Mouse (Mus musculus): ENCODE data around the gene Tjp1.

Tjp1 gene

DNA sequence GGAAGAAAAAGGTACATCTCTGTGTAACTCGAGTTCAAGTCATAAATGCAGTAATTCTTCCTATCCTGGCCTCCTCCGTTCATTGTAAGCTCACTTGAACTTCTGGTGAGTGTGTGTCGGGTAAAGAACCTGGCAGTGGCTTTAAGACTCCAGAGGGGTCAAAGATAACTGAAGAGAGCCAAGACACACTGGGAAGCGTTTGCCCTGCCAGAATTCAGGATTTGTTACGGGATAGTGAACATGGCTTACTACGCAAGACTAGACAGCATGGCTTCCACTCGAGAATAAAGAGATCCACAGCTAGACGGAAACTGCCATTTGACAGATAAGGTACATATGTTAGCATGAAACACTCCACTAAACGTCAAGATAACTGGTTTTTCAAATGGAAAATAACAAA is 37.8 kb downstream of the Tjp1 start:
- DNase-seq (ENCODE audit: extremely low read depth, insufficient read length, low spot score): no peak

DNA sequence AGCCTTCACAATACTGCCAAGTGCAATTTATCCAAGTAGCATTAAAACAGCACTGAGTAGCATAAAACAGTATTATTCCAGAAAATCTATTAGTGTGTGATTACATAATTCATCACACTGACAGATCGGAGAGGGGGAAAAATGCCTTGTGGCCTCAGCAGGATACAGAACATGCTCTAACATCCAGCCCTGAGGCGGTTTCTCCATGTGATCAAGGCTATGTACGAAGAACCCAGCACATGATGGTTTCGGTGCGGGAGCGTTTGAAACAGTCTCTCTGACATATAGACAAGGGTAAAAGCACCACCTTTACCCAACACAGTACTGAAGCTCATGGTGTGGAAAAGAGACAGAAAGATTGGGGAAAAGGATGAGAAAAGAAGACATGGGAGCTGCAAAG is 38.4 kb downstream of the Tjp1 start:
- no peak for DNase-seq (ENCODE audit: extremely low read depth, insufficient read length, low spot score)

DNA sequence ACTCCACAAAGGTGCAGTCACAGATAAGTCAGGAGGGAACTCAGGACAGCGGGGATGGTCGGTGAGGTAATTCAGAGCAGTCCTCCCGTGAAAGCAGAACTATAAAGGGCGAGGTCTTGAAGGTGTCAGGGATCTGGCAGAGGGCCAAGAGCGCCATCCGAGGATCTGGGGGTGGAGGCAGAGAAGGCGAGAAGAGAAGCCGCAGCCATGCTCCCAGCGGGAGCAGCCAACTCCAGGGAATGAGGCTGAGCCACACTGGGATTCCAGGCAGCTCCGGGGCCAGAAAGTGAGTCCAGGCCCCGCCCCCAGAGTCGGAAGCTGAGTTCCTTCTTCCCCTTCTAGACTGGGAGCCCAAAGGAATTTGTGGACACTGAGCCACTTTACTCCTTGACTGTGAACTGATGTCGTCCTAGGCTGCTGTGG is 41.3 kb downstream of the Tjp1 start:
- DNase-seq (ENCODE audit: extremely low read depth, insufficient read length, low spot score): peak; percentile 32

DNA sequence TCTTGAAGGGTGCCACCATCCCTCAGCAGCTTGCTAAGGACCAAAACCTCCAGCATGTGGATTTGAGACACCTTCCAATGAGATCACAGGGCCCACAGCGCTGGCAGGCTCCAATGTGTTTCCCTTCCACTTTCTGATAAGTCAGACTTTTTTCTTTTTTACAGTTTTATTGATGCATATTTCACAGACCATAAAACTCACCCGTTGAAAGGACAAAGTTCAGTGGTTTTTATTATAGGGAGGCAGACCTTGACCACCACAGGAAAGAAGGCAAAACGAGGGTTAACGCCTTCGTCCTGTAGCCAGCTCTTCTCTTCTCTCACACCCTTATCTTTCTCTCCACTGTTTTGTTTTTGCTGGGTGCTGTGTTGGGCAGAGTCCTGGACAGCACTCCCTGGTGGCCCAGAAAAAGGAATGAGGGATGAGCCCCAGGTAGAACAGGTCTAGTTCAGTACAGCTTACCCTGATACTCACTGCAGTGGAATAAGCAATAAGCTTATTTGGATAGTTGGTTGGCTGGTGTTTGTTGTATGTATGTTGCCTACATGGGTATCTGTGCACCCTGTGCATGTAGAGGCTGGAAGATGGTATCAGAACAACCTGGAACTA is 43.3 kb downstream of the Tjp1 start:
- no peak for DNase-seq (ENCODE audit: extremely low read depth, insufficient read length, low spot score)

DNA sequence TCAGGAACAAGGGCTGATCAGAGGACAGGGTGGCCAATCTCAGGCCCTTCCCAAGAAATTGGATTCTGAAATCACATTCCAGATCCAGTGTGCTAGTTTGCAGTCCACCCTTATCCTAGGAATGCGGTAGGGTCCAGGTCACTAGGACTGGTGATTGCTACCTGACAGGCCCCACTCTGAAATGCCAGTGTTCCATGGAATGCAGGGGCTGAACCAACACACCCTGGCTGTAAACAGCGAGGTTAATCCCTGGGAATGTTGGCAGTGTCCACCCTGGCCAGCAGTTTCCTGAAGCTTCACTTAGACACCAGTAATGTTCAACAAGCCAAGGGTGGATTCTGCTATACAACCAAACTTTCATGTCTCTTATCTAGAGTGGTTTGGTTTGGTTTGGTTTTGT is 45.4 kb downstream of the Tjp1 start:
- no peak for DNase-seq (ENCODE audit: extremely low read depth, insufficient read length, low spot score)

DNA sequence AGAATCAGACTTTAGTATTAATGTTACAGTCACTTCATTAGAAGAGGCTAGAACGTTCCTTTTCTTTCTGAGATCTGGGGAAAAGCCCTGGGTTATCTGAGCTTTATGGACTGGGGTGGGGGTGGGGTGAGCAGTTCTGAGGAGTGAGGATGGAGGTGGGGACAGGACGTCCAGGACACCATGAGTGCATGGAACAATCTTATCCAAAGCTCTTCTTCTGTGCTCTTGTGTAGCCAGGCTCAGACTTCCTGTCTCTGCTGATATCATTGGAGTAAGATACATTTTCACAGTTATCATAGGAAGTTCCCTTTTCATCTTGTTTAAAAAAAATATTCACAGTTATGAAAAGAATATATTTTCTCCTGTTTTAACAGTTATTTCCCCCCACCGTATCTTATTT is 55.5 kb downstream of the Tjp1 start:
- DNase-seq (ENCODE audit: extremely low read depth, insufficient read length, low spot score): no peak

DNA sequence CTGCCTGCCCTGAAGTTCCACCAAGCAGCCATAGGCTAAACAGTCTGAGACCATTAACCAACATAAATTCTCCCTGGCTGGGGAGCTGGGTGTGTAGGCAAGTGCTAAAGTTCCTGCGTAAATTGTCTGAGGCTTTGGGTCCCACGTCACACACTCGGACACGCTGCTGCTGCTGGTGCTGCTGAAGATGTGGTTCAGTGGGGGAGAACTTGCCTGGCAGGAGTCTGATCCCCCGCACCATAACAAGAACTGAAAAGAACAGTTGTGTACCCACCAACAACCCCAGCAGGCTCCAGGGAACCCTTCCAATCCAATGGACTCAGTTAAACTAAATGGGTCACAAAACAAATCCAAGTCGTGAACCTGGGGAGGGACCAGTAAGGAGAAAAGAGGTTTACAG is 56.2 kb downstream of the Tjp1 start:
- DNase-seq (ENCODE audit: extremely low read depth, insufficient read length, low spot score): no peak

DNA sequence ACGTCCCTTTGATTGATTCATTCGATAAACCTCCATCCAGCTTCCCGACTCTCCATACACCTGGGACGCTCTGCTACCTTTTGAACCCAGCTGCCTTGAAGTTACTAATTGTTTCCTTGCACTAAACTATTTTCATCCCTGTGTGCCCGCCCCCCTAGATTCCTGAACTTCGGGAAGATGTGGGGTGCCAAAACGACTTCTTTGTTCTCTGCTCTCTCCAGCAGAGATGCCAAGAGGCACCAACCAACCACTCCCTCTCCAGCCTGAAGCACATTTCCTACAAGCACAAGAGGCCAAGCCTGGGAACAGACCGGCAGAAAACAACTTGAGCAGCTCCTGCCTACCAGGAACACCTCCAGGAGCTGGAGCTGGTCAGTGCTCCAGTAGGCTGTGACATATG is 57.4 kb downstream of the Tjp1 start:
- DNase-seq (ENCODE audit: extremely low read depth, insufficient read length, low spot score): peak; percentile 58

DNA sequence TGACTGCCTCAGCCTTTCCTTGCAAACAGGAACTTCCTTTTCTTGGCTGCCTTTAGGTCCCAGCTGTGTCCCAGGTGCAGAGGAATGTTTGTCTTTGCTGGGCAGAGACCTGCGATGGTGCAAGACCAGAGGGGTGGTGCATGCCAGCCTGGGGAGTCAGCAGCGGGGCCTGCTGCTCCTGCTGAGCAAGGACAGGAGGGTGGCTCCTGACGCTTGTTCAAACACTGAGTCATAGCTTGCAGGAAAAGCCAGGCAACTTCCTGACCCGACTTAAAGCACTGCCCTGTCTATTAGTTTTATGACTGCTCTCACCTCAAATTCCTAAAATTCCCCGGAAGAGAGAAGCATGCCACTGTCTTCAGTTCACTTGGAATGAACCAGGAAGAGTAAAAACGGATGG is 57.9 kb downstream of the Tjp1 start:
- DNase-seq (ENCODE audit: extremely low read depth, insufficient read length, low spot score): peak; percentile 93

DNA sequence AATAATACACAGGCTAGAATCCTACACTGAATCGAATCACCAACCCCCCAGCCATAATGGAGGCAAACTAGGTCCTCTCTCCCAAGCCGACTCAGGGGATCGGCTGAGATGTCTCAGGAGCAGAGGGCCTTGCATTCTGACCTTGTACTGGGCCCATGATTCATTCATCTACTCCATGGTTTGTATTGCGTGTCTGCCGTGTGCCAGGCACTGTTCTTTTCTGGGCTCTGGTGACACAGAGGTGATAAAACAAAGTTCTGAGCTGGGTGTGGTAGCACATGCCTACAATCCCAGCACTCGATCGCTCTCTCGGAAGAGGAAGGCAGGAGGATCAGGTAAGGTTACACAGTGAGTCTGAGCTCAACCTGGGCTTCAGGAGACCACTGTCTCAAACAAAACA is 59.4 kb downstream of the Tjp1 start:
- peak; percentile 32 for DNase-seq (ENCODE audit: extremely low read depth, insufficient read length, low spot score)

DNA sequence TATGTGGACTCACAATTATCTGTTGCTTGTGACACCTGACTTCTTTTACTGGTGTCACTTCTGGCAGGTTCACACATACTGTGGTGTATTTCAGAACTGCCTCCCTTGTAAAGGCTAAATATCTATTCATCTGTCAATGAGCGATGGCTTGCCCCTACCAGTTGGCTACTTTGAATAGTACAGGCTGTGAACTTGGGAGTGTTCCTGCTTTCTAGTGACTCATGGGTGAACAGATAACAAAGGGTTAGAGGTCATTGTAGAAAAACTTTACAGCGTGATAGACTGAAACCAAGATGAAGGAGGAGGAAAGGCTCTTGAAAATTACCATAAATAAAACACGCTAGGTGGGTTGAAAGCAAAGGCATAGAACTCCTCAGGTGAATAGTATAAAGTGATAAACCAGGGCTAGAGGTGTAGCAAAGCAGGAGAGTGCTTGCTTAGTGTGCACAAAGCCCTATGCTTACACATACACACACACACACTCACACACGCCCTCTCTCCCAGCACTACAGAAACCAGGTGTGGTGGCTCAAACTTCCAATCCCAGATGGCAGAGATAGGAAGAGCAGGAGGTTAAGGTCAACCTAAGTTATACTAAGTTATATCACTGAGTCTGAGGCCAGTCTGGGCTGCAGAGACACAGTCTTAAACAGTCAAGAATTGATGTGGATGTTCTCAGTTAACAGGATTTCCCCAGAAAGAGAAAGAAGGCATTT is 60.1 kb downstream of the Tjp1 start:
- DNase-seq (ENCODE audit: extremely low read depth, insufficient read length, low spot score): no peak

DNA sequence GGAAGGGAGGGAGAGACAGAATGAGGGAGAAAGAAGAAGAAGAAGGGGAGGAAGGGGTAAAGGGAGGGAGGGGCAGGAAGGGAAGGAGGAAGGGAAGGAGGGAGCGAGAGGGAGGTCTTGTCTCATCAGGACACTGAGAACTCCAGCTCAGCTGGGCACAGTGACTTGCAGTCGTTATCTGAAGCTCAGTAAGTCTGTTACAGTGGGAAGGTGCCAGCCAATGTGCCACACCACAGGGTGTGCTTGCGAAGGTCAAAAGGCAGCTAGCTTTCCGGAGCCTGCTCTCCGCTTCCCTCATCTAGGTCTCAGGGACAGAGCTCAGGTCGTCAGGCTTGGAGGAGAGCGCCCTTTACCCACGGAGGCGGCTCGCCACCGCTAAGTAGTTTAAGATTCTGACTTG is 61.4 kb downstream of the Tjp1 start:
- no peak for DNase-seq (ENCODE audit: extremely low read depth, insufficient read length, low spot score)

DNA sequence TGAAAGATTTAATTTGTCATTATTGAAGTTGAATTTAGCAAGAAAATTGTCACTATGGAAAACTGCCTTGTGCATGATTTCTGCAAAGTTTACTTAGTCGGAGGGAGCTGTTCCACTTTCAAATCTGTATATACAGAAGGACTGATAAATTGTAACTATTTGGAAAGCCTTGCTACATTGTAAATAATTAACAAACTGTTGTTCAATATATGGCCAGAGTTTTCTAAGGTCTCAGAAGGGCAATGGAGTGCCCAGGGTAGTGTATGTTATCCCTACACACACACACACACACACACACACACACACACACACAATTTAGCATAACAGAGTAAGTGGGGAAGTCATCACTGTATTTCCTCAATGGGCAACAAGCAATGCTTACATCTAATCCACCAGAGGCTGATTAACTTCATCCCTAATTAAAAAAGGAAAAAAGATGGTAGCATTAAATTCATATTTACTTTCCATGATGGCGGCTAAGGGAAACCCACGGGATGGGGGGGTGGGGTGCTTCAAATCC is 63.0 kb downstream of the Tjp1 start:
- no peak for DNase-seq (ENCODE audit: extremely low read depth, insufficient read length, low spot score)

DNA sequence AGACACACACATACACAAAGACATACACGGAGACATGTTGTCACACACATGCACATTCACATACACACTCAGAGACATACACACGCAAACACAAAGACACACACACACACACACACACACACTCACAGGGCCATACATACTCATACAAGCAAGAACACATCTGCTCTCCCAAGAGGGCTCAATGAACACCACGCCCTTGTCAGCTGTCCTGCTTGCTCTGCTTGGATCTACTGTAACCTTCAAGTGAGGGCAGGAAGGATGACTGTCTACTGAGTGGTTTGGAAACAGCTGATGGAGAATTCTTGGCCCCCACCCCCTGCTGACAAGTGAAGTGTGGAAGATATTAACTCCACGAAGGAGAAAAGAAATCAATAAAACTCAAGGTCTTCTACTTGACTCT is 64.1 kb downstream of the Tjp1 start:
- no peak for DNase-seq (ENCODE audit: extremely low read depth, insufficient read length, low spot score)

DNA sequence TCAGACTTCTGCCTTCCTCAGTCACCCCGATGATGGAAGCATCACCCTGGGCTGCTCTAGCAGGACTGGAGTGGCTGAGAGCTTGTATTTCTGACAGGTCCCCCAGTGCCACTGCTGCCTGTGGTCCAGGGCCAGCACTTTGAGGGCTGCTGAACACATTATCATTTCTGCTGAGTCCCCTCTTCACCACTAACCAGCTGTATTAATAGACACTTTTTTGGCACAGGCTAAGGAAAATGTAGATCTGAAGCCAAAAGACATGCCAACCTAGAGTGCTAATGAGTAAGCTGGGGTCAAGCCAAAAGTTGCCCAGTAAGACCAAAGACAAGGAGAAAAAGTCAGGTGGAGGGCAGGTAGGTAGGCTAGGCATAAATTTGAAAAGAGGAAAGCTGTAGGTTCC is 66.2 kb downstream of the Tjp1 start:
- peak; percentile 54 for DNase-seq (ENCODE audit: extremely low read depth, insufficient read length, low spot score)

DNA sequence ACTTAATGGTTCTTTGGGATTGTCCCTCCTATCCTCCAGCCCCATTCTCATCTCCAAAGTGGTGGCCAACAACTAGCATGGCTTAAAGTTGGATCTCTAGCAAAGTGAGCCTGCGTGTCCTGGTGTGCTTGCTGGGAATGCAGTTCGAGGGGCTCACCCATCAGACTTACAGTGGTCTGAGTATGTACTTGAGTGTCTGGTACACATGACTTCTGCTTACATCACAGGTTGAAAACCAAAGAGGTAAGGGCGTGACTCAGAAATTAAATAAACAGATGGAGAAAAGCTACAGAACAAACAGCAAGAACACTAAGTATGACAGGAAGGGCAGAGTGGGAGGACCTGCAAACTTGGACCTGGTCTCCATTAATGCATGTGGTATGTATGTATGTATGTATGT is 67.4 kb downstream of the Tjp1 start:
- DNase-seq (ENCODE audit: extremely low read depth, insufficient read length, low spot score): no peak

DNA sequence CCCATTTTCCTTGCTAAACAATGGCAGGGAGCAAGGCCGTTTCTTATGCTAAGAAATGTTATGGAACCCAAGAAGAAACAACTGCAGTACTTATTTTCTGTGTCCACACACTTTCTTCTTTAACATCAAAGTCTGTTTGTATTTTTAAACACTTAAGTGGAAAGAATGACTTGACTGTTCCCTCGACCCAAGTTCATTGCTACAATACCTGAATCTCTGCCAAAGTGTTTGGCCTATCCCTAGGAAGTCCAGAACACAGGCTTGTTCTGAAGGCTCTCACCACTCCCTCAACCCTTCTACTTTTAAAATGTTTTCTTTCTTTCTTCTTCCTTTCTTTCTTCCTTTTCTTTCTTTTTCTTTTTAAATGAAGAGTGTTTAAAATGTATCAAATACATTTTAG is 71.5 kb downstream of the Tjp1 start:
- DNase-seq (ENCODE audit: extremely low read depth, insufficient read length, low spot score): no peak

DNA sequence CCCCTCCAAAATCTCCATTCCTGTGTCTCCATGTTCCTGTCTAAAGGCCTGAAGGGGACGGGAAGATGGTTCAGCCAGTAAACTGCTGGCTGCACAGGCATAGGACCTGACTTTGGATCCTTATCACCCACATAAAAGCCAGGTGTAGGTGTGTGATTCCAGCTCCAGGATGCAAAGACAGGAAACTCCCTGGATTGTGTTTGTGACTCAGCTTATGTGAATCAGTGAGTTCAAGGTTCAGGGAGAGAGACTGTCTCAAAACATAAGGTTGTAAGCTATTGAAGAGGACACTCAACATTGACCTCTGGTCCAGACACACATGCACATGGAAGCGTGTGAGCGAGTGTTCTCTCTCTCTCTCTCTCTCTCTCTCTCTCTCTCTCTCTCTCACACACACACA is 72.4 kb downstream of the Tjp1 start:
- DNase-seq (ENCODE audit: extremely low read depth, insufficient read length, low spot score): no peak

DNA sequence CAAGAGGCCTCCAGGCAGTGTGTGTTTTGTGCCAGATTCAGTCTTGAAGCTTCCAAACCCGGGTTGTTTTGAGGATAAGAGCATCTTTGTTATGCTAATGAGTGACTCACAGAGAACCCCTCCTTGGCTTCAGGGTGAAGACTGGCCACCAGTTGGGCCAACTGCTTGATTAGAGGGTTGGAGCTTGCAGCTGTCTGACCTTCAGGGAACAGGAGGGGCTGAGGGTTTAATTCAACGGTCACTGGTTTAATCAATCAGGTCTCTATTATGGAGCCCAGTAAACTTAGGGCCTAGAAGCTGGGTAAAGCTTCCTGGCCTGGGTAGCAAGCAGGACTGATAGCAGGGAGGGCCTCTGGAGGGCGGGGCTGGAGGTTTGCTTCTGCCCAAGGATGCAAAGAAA is 73.3 kb downstream of the Tjp1 start:
- DNase-seq (ENCODE audit: extremely low read depth, insufficient read length, low spot score): no peak

DNA sequence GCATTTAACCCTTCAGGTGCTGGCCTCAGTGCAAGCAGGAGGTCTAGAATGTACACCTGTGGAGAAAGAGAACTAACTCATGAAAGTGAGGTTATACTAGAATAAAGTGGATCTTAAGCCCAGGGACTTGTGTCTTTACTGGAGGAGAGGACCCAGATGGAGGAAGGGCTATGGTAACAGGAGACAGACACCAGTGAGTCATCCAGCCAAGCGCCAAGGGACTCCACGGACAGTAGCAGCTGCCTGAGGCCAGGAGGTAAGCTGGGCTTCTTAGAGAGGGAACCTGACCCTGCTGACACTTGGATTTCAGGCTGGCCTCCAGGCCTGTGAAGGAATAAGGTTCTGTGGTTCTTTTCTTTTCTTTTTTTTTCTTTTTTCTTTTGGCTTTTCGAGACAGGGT is 75.3 kb downstream of the Tjp1 start:
- peak; percentile 68 for DNase-seq (ENCODE audit: extremely low read depth, insufficient read length, low spot score)

DNA sequence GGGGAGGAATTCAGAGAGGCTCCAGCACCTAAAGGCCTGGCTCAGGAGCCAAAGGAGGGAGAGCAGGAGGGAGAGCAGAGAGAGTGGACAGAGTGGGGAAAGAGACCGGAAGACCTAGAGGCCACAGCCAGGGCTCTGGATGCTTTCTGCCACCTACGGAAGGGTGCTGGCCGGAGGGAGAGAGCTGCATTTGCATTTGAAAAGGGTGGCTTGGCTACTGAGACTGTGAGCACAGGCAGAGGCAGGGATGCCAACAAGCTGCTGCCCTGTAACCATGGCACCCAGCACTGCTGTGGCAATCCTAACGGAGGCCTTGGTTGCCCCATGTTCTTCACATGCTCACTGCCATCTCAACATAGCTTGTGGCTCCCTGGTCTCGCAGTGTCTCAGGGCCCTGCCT is 77.4 kb downstream of the Tjp1 start:
- no peak for DNase-seq (ENCODE audit: extremely low read depth, insufficient read length, low spot score)

DNA sequence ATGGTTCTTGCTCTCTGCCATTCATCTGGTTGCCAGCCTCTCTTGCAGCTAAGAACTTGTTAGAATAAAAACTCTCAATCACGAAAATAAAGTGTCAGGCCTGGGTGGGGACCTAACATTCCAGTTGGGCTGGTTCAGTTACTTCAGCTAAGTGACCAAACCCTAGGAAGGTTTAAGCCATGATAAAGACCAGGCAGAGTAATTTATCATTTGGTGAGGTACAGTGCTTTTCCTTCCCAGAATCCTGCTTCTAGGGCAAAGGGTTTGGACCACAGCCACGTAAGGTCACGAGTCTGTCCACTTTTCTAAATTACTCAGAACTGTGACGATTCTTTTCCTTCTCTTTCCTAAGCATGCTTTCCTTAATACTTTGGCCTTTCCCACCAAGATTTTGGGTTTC is 86.1 kb downstream of the Tjp1 start:
- peak; percentile 22 for DNase-seq (ENCODE audit: extremely low read depth, insufficient read length, low spot score)

DNA sequence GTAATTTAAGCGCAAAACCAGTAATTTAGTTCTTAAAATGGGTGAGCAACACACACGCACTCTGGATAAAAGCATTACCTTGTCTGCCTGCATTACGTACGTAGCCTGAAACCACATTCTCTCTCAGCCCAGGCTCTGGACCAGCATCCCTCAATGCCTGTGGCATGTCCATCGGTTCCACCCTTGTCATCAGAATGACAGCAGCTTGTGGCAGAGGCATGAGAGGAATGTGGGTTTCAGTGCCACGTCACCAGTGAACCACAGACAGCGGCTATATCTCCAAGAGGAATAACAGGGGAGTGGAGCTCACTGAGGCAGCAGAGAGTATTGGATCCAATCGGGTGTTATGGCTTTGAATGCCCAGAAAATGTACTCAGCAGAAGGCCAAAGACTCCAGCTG is 88.1 kb downstream of the Tjp1 start:
- DNase-seq (ENCODE audit: extremely low read depth, insufficient read length, low spot score): peak; percentile 73

Data from 3134 (cell line).